Mouse (Mus musculus): ENCODE data around the gene Kbtbd12.

GRCm38 (mm10) chr6:88644786-88645185, 7.0 kb upstream of the Kbtbd12 start:
- TF ChIP-seq POLR2A (IDR thresholded peaks at IDR 0.05; ENCODE audit: borderline replicate concordance, control insufficient read depth, low read depth, low read length) (no peak), CTCF (IDR thresholded peaks at IDR 0.05; ENCODE audit: control insufficient read depth, insufficient read depth, low read length) (no peak)

Measured in bone marrow, adult 2 months (tissue).